Mouse (Mus musculus) neural tube, embryonic 14.5 days (tissue): ENCODE data around the gene Kcnj15. TPM values are rescaled to one million over a fixed set of nuclear protein-coding genes. Genes with fewer than 3 reads are reported as not detected.

Experiments
- ATAC-seq: fragments of 200-750 bp; cut with Nextera tagmentation; 2 replicates; pipeline ENCODE4 v1.8.0; 2017; ENCODE audit warnings: low read depth, mild to moderate bottlenecking, moderate TSS enrichment, moderate library complexity
- H3K27ac ChIP-seq: fragments of 300-500 bp; sonication (generic); 2 replicates; pipeline ENCODE4 v1.5.1; 2014; ENCODE audit warnings: low read depth, mild to moderate bottlenecking, control low read depth, low read length, moderate library complexity, mixed read lengths
- H3K27me3 ChIP-seq: fragments of 300-500 bp; sonication (generic); 2 replicates; pipeline ENCODE4 v1.6.1; 2014; ENCODE audit warnings: low read length; ENCODE audit not compliant: control insufficient read depth, insufficient read depth
- H3K36me3 ChIP-seq: fragments of 300-500 bp; sonication (generic); 2 replicates; pipeline ENCODE4 v1.6.1; 2014; ENCODE audit warnings: low read length, mixed read lengths; ENCODE audit not compliant: control insufficient read depth, insufficient read depth
- H3K4me1 ChIP-seq: fragments of 300-500 bp; sonication (generic); 2 replicates; pipeline ENCODE4 v1.6.1; 2014; ENCODE audit warnings: low read length; ENCODE audit not compliant: control insufficient read depth, insufficient read depth
- H3K4me2 ChIP-seq: fragments of 300-500 bp; sonication (generic); 2 replicates; pipeline ENCODE4 v1.6.1; 2014; ENCODE audit warnings: mild to moderate bottlenecking, low read depth, low read length, control low read depth
- H3K4me3 ChIP-seq: fragments of 300-500 bp; sonication (generic); 2 replicates; pipeline ENCODE4 v1.5.1; 2014; ENCODE audit warnings: low read depth, low read length, control low read depth, mixed read lengths
- H3K9ac ChIP-seq: fragments of 300-500 bp; sonication (generic); replicated peaks from 2 replicates; pipeline ENCODE4 v1.6.1; 2014; ENCODE audit warnings: low read depth, mild to moderate bottlenecking, control low read depth, low read length, mixed read lengths
- H3K9me3 ChIP-seq: fragments of 300-500 bp; sonication (generic); 2 replicates; pipeline ENCODE4 v1.6.1; 2016; ENCODE audit warnings: low read length; ENCODE audit not compliant: control insufficient read depth
- WGBS: fragments of 180-500 bp; shearing (Covaris S2); extraction: QIAGEN DNeasy Blood & Tissue Kit; methylation state at CpG from one replicate; pipeline ENCODE4 v1.1.7; 2014; 5-methylcytosine and 5-hydroxymethylcytosine counted together
- polyA plus RNA-seq: library from polyadenylated mRNA; unstranded; fragments of >200 nt; fragmentation: Nextera tagmentation; extraction: Ambion mirVana; gene quantifications from 2 replicates; pipeline ENCODE4 v1.2.1, GENCODE M21; 2014

The Kcnj15 gene
- polyA plus RNA-seq, 1 experiment from 2014 or later, result 0.05 TPM

DNA sequence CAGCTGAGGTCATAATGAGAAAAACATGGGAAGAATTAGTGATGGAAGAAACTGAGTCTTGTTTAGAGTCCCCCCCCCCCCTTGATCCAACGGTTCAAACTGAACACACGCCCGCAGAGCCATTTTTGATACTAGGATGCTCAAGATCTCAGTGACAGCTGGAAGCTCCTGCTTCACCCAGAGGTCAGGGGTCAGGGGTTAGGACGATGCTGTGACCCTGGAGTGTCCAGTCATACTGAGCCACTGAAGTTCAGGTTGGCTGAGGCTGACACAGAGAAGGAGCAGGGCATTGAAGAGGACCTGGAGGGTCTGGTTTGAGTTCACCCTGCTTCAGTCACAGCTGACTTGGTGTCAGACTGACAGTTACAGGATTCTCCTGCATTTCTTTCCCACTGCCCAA is 4.4 kb downstream of the Kcnj15 start:
- Histone ChIP-seq H3K4me1 (no peaks in the 10 kb centered on the region), H3K9ac (no peak overlapping the region), H3K36me3 (no peaks in the 10 kb centered on the region), H3K9me3 (no peaks in the 10 kb centered on the region), H3K4me3 (no peak overlapping the region), H3K4me2 (no peak overlapping the region), H3K27ac (no peak overlapping the region), H3K27me3 (no peaks in the 10 kb centered on the region)
- 83% methylated on average over 4 of the region's 4 CpGs for WGBS
- no peak for ATAC-seq

DNA sequence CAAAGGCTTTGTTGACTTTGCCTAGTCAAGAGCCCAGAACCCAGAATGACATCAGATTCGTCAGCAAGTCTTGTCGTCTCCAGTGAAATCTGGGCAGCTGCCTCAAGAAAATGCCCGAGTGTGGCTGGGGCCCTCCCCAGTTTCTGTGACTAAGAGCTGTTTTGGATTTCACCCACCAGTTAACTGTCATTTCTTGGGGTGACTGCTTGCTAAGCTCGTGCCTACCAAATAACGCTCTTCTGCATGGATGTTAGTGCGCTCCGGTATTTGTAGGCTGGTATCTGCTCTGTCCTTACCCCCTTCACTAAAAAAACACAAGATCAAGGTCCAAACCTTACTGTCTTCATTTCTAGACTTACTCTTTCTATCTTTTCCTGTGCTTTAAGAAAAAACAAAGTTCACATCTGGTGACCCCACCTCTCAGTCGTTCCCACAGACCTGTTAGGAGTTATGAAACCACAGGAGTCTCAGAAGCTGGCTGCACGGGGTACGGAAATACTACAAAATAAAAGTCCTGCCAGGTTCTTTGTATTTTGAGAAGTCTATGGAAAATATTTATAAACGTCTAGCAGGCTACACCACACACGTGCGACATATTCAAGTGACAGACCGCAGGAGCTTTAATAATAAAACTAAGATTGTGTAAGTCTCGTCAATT is 5.5 kb downstream of the Kcnj15 start:
- Histone ChIP-seq H3K4me1 (no peaks in the 10 kb centered on the region), H3K9me3 (no peaks in the 10 kb centered on the region), H3K36me3 (no peaks in the 10 kb centered on the region), H3K9ac (no peak overlapping the region), H3K4me3 (no peak overlapping the region), H3K27ac (no peak overlapping the region), H3K27me3 (no peaks in the 10 kb centered on the region), H3K4me2 (no peak overlapping the region)
- ATAC-seq, result no peak
- WGBS, result 84% methylated on average over 15 of the region's 15 CpGs

DNA sequence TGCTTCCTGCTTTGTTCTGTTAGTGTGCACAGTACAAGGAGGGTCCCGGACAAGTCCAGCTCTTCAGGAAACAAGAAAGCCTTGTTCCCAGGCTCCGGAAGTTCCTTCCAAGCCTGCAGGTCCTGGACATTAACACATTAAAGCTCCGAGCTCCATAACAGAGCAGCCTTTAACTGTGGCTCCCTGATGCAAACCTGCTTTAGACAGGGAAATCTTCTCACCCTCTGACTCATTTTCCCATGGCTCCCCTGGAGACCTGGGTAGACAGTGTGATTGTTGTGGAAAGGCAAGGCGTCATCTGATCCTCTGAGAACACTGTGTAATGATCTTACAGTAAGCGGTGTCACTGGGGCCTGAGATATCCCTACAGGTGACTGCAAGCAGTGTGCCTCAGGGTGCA is 7.0 kb downstream of the Kcnj15 start:
- Histone ChIP-seq H3K9me3 (no peaks in the 10 kb centered on the region), H3K27ac (no peak overlapping the region), H3K9ac (no peak overlapping the region), H3K27me3 (no peaks in the 10 kb centered on the region), H3K4me2 (no peak overlapping the region), H3K4me1 (no peaks in the 10 kb centered on the region), H3K36me3 (no peaks in the 10 kb centered on the region), H3K4me3 (no peak overlapping the region)
- WGBS, result 72% methylated on average over 5 of the region's 5 CpGs
- ATAC-seq, result no peak

DNA sequence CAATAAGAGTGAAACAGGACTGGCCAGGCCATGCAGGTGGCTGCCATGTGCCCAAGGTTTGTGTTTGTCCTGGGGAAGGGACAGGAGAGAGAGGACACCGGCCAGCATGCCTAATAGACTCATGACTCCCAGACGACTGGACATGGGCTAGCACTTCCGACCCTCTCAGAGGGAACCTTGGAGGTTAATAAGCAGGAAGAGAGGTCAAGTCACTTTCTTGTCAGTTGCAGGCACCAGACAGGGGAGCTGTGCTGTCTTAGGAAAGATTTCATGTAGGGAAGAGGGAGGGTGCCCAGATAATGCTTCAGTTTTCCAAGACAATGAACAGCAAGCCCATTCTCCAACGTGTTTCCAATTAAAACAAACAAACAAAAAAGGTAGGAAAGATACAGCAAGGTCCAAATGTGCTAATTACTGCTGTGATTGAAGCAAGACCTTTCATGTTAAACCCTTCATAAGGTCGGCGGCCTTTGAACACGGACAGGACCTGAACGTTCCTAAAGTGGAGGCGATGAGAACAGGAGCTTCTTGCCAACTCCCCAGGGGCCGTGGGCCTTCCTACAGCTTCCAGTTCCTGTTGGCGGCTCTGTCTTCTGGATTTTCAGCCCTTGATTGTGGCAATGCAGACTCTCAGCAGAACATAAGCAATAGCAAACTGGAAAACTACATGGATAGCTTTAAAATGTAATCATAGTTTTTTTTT is 10.3 kb downstream of the Kcnj15 start:
- Histone ChIP-seq H3K9me3 (no peaks in the 10 kb centered on the region), H3K4me1 (no peaks in the 10 kb centered on the region), H3K4me2 (no peak overlapping the region), H3K27ac (no peak overlapping the region), H3K4me3 (no peak overlapping the region), H3K36me3 (no peaks in the 10 kb centered on the region), H3K27me3 (no peaks in the 10 kb centered on the region), H3K9ac (no peak overlapping the region)
- 73% methylated on average over 11 of the region's 11 CpGs for WGBS
- no peak for ATAC-seq

DNA sequence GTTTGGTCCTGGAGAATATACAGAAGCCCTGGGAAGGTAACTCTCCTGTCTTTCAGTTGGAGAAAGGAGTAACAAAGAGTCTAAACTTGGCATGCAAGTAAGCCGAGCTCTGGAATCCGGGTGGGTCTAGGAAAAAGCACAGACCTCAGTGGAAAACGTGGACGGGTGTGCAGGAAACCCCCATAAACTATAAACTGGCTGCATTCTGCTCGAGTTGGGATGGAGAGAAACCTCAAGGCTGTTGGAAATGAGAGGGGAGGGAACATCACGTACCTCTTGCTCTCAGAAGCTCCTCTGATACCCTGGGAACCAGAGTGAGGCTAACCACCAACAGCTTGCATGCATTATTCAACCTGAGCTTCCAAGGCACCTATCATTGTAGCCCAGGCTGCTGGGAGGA is 12.3 kb downstream of the Kcnj15 start:
- Histone ChIP-seq H3K36me3 (no peaks in the 10 kb centered on the region), H3K27me3 (no peaks in the 10 kb centered on the region), H3K4me2 (no peak overlapping the region), H3K4me1 (no peaks in the 10 kb centered on the region), H3K4me3 (no peak overlapping the region), H3K9ac (no peak overlapping the region), H3K27ac (no peak overlapping the region), H3K9me3 (no peaks in the 10 kb centered on the region)
- WGBS, result 75% methylated on average over 6 of the region's 6 CpGs
- ATAC-seq, result no peak

DNA sequence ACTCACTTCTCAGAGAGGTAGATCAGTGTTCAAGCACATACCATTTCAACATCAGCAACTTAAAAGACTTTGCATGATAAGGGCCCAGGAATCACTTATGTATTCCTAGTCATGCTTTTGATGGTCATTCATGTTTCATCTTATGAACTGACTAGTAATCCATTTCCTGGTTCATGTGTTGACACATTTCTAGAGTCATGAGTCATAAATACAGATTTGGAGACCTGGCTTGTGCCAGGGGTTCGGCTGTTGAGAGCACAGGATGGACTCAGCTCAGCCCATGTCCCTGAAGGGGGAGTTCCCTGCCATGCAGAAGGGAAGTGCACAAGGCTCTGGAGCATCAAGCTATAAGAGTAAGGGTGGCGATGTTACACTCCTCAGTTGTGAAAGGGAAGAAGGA is 15.7 kb downstream of the Kcnj15 start:
- Histone ChIP-seq H3K27ac (no peak overlapping the region), H3K9ac (no peak overlapping the region), H3K36me3 (no peaks in the 10 kb centered on the region), H3K4me1 (no peaks in the 10 kb centered on the region), H3K27me3 (no peaks in the 10 kb centered on the region), H3K4me2 (no peak overlapping the region), H3K4me3 (no peak overlapping the region), H3K9me3 (no peaks in the 10 kb centered on the region)
- no peak for ATAC-seq
- 89% methylated on average over 2 of the region's 2 CpGs for WGBS

DNA sequence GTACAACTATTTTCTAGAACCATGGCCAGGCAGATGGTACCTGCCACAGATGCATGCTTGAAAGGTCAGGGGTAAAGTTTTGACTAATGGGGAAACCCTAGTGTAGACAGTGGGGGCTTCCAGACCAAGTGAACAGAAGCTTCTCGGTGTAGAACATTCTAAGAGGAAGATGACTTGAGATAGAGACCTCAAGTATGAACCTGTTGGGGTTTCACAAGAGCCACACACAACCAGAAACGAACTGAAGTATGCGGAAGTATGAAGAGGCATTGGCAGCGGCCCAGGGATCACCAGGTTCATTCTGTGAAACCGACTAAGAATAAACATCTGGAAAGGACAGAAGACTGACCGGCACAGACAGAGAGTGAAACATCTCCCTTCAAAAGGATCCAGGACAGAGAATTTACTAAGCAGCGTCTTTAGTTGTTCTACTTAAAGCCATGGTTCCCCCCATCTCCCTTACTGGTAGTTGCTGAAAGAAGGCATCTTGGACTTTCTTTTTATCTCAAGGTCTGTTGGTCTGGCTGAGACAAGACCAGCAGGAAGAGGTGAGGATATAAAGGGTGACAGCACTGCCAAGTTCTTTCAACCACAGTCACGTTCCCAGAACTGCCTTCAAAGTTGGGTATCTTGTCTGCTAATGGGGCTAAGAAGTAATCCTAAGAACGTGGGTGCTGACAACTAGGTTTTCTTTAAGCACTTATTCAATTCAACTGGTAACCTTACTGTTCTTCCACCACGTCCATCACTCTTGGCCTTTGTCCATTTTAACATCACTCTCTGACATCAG is 18.6 kb downstream of the Kcnj15 start:
- H3K9ac ChIP-seq, result no peak overlapping the region
- no peaks in the 10 kb centered on the region for H3K4me1 ChIP-seq
- no peak overlapping the region for H3K4me2 ChIP-seq
- 90% methylated on average over 10 of the region's 10 CpGs for WGBS
- H3K9me3 ChIP-seq, result no peaks in the 10 kb centered on the region
- H3K27me3 ChIP-seq, result no peaks in the 10 kb centered on the region
- no peaks in the 10 kb centered on the region for H3K36me3 ChIP-seq
- no peak overlapping the region for H3K4me3 ChIP-seq
- H3K27ac ChIP-seq, result no peak overlapping the region
- no peak for ATAC-seq

DNA sequence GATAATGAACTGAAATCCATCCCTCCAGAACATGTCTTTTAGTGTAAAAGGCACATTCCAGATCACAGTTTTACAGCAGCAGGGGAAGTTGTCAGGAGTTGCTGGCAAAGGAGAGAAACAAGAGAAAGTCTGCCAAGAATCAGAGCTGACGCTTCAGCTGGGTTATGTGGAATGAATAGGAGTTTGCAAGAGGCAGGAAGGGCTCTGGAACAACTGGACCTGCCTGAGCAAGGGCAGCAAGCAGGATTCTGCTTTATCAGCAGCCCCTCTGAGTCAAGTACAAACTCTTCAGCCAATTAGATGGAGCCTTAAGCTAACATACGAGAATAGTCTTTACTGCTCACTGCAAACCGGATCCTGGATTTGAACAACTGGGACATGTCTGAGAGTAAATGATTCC is 21.7 kb downstream of the Kcnj15 start:
- no peak for ATAC-seq
- H3K36me3 ChIP-seq, result no peaks in the 10 kb centered on the region
- no peaks in the 10 kb centered on the region for H3K9me3 ChIP-seq
- H3K4me1 ChIP-seq, result no peaks in the 10 kb centered on the region
- no peak overlapping the region for H3K4me2 ChIP-seq
- H3K27me3 ChIP-seq, result no peaks in the 10 kb centered on the region
- H3K4me3 ChIP-seq, result no peak overlapping the region
- no peak overlapping the region for H3K9ac ChIP-seq
- no peak overlapping the region for H3K27ac ChIP-seq
- WGBS, result 80% methylated on average over 3 of the region's 3 CpGs

DNA sequence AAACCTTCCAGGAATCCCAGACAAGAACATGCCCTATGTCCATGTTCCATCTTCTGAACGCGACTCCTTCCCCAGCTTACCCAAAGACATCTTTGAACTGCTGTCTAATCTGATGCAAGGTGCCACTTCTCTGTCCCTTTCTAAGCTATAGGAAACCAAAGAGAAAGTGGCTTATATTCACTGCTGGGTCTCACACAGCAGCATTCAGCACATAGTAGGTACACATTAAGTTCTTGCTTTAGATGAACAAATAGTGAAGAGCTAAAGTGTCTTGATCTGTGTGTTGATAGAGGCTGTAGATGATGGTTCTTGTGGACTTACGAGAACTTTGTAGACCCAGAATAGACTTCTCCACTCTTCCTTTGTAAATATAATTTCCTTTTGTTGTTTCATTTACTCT is 23.0 kb downstream of the Kcnj15 start:
- H3K36me3 ChIP-seq, result no peaks in the 10 kb centered on the region
- H3K4me3 ChIP-seq, result no peak overlapping the region
- H3K27me3 ChIP-seq, result no peaks in the 10 kb centered on the region
- no peak overlapping the region for H3K4me2 ChIP-seq
- 99% methylated on average over 3 of the region's 3 CpGs for WGBS
- no peak overlapping the region for H3K9ac ChIP-seq
- H3K9me3 ChIP-seq, result no peaks in the 10 kb centered on the region
- H3K27ac ChIP-seq, result no peak overlapping the region
- no peak for ATAC-seq
- no peaks in the 10 kb centered on the region for H3K4me1 ChIP-seq
